Mouse (Mus musculus): ENCODE results near the gene Spint2. TPM values are rescaled to one million over a fixed set of nuclear protein-coding genes. Genes with fewer than 3 reads are reported as not detected.

Spint2 gene
- polyA plus RNA-seq, 1 experiment: 0.10 TPM

DNA sequence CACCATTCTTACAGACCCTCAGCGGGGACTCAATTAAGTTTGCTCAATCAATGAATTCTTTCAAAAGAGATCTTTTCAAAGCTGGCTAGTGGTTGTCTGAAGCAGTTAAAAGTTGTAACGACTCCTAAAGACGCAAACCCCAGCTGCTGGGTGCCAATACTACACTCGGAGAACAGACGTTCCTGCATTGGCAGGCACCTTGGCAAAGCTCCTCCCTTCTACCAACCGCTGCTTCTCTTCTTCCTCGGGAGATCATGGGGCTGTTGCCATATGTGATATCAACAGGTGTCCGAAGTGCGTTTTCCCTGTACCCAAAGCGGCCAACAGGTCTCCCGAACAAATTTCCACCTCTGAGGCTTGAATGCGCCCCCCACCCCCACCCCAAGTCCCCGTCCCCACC is 911 bp downstream of the Spint2 start:
- Histone ChIP-seq H3K4me2 (ENCODE audit: low read depth) (no peak overlapping the region), H3ac (ENCODE audit: control insufficient read depth, insufficient read length) (no peak overlapping the region), H3K27me3 (ENCODE audit: control insufficient read depth, insufficient read depth, insufficient read length) (peaks cover 24% of the 10 kb centered on the region), H3K79me2 (ENCODE audit: control insufficient read depth, insufficient read depth) (no peaks in the 10 kb centered on the region), H3K4me3 (no peak overlapping the region), H3K36me3 (ENCODE audit: control insufficient read depth, insufficient read depth) (no peaks in the 10 kb centered on the region)
- TF ChIP-seq TCF12 (IDR thresholded peaks at IDR 0.05; ENCODE audit: insufficient read depth, poor library complexity, severe bottlenecking) (no peak), POLR2A (IDR thresholded peaks at IDR 0.05; ENCODE audit: insufficient read length, low read depth) (no peak), SRF (IDR thresholded peaks at IDR 0.05; ENCODE audit: control insufficient read depth, insufficient read length, low read depth) (no peak), REST (IDR thresholded peaks at IDR 0.05; ENCODE audit: insufficient read depth, insufficient read length) (no peak), CEBPB (IDR thresholded peaks at IDR 0.05; ENCODE audit: insufficient read depth, poor library complexity, severe bottlenecking) (no peak), MYOG (IDR thresholded peaks at IDR 0.05; ENCODE audit: control insufficient read depth in 1 of 3, insufficient read depth in 1 of 3, insufficient read length in 2 of 3, low read depth in 2 of 3) (no peak), E2F4 (IDR thresholded peaks at IDR 0.05; ENCODE audit: insufficient read depth) (no peak), POLR2AphosphoS2 (IDR thresholded peaks at IDR 0.05; ENCODE audit: insufficient read length, low read depth) (no peak), MYOD1 (IDR thresholded peaks at IDR 0.05; ENCODE audit: control insufficient read depth in 1 of 3, insufficient read length in 2 of 3, low read depth in 2 of 3) (no peak), USF1 (IDR thresholded peaks at IDR 0.05; ENCODE audit: low read depth) (no peak), MAX (IDR thresholded peaks at IDR 0.05; ENCODE audit: low read depth) (no peak), TCF3 (IDR thresholded peaks at IDR 0.05; ENCODE audit: insufficient read length, low read depth) (no peak)

GRCm38 (mm10) chr7:29279924-29280323 is 1.8 kb downstream of the Spint2 start:
- no peaks in the 10 kb centered on the region for H3K36me3 ChIP-seq (ENCODE audit: control insufficient read depth, insufficient read depth)
- H3K79me2 ChIP-seq (ENCODE audit: control insufficient read depth, insufficient read depth): no peaks in the 10 kb centered on the region
- no peak overlapping the region for H3K4me3 ChIP-seq
- H3ac ChIP-seq (ENCODE audit: control insufficient read depth, insufficient read length): no peak overlapping the region
- TF ChIP-seq POLR2A (IDR thresholded peaks at IDR 0.05; ENCODE audit: insufficient read length, low read depth): no peak
- TF ChIP-seq TCF12 (IDR thresholded peaks at IDR 0.05; ENCODE audit: insufficient read depth, poor library complexity, severe bottlenecking): no peak
- no peak for TF ChIP-seq REST (IDR thresholded peaks at IDR 0.05; ENCODE audit: insufficient read depth, insufficient read length)
- TF ChIP-seq CEBPB (IDR thresholded peaks at IDR 0.05; ENCODE audit: insufficient read depth, poor library complexity, severe bottlenecking): no peak
- no peak for TF ChIP-seq USF1 (IDR thresholded peaks at IDR 0.05; ENCODE audit: low read depth)
- TF ChIP-seq MAX (IDR thresholded peaks at IDR 0.05; ENCODE audit: low read depth): no peak
- no peak for TF ChIP-seq POLR2AphosphoS2 (IDR thresholded peaks at IDR 0.05; ENCODE audit: insufficient read length, low read depth)
- peaks cover 24% of the 10 kb centered on the region for H3K27me3 ChIP-seq (ENCODE audit: control insufficient read depth, insufficient read depth, insufficient read length)
- no peak overlapping the region for H3K4me2 ChIP-seq (ENCODE audit: low read depth)

GRCm38 (mm10) chr7:29279261-29279660 is 2.5 kb downstream of the Spint2 start:
- H3K4me2 ChIP-seq (ENCODE audit: low read depth): no peak overlapping the region
- H3ac ChIP-seq (ENCODE audit: control insufficient read depth, insufficient read length): no peak overlapping the region
- H3K79me2 ChIP-seq (ENCODE audit: control insufficient read depth, insufficient read depth): no peaks in the 10 kb centered on the region
- no peaks in the 10 kb centered on the region for H3K36me3 ChIP-seq (ENCODE audit: control insufficient read depth, insufficient read depth)
- peaks cover 20% of the 10 kb centered on the region for H3K27me3 ChIP-seq (ENCODE audit: control insufficient read depth, insufficient read depth, insufficient read length)
- H3K4me3 ChIP-seq: no peak overlapping the region
- no peak for TF ChIP-seq POLR2AphosphoS2 (IDR thresholded peaks at IDR 0.05; ENCODE audit: insufficient read length, low read depth)
- TF ChIP-seq SRF (IDR thresholded peaks at IDR 0.05; ENCODE audit: control insufficient read depth, insufficient read length, low read depth): no peak
- no peak for TF ChIP-seq CEBPB (IDR thresholded peaks at IDR 0.05; ENCODE audit: insufficient read depth, poor library complexity, severe bottlenecking)
- TF ChIP-seq POLR2A (IDR thresholded peaks at IDR 0.05; ENCODE audit: insufficient read length, low read depth): no peak
- no peak for TF ChIP-seq MAX (IDR thresholded peaks at IDR 0.05; ENCODE audit: low read depth)
- TF ChIP-seq MYOD1 (IDR thresholded peaks at IDR 0.05; ENCODE audit: control insufficient read depth in 1 of 3, insufficient read length in 2 of 3, low read depth in 2 of 3): no peak
- no peak for TF ChIP-seq E2F4 (IDR thresholded peaks at IDR 0.05; ENCODE audit: insufficient read depth)
- no peak for TF ChIP-seq USF1 (IDR thresholded peaks at IDR 0.05; ENCODE audit: low read depth)
- no peak for TF ChIP-seq TCF12 (IDR thresholded peaks at IDR 0.05; ENCODE audit: insufficient read depth, poor library complexity, severe bottlenecking)
- TF ChIP-seq REST (IDR thresholded peaks at IDR 0.05; ENCODE audit: insufficient read depth, insufficient read length): no peak
- TF ChIP-seq MYOG (IDR thresholded peaks at IDR 0.05; ENCODE audit: control insufficient read depth in 1 of 3, insufficient read depth in 1 of 3, insufficient read length in 2 of 3, low read depth in 2 of 3): no peak
- TF ChIP-seq TCF3 (IDR thresholded peaks at IDR 0.05; ENCODE audit: insufficient read length, low read depth): no peak

DNA sequence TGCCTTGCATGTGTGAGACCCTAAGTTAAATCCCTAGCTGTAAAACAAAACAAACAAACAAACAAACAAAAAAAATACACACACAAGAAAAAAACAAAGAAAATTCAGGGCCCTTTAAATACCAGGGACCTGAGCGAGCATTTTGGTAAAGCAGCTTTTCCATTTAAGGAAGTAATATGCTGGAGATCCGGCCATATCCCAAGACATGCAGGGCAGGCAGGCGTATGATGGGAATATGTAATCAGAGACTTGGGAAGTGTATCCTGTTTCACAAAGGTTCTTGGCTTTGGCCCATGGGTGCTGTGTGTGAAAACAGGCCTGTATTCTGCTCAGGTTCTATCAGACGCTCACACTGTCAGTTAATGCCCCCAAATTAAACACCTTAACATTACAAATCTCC is 4.2 kb downstream of the Spint2 start:
- Histone ChIP-seq H3K4me2 (ENCODE audit: low read depth) (no peak overlapping the region), H3K79me2 (ENCODE audit: control insufficient read depth, insufficient read depth) (no peaks in the 10 kb centered on the region), H3K27me3 (ENCODE audit: control insufficient read depth, insufficient read depth, insufficient read length) (peaks cover 18% of the 10 kb centered on the region), H3K4me3 (no peak overlapping the region), H3K36me3 (ENCODE audit: control insufficient read depth, insufficient read depth) (no peaks in the 10 kb centered on the region), H3ac (ENCODE audit: control insufficient read depth, insufficient read length) (no peak overlapping the region)
- TF ChIP-seq SRF (IDR thresholded peaks at IDR 0.05; ENCODE audit: control insufficient read depth, insufficient read length, low read depth) (peak; percentile 65), MYOD1 (IDR thresholded peaks at IDR 0.05; ENCODE audit: control insufficient read depth in 1 of 3, insufficient read length in 2 of 3, low read depth in 2 of 3) (no peak)

- Histone ChIP-seq H3K27me3 (ENCODE audit: control insufficient read depth, insufficient read depth, insufficient read length) (peaks cover 10% of the 10 kb centered on the region), H3K36me3 (ENCODE audit: control insufficient read depth, insufficient read depth) (no peaks in the 10 kb centered on the region), H3ac (ENCODE audit: control insufficient read depth, insufficient read length) (no peak overlapping the region), H3K4me2 (ENCODE audit: low read depth) (no peak overlapping the region), H3K4me3 (no peak overlapping the region), H3K79me2 (ENCODE audit: control insufficient read depth, insufficient read depth) (no peaks in the 10 kb centered on the region)
- TF ChIP-seq POLR2A (IDR thresholded peaks at IDR 0.05; ENCODE audit: insufficient read length, low read depth) (no peak), USF1 (IDR thresholded peaks at IDR 0.05; ENCODE audit: low read depth) (no peak), TCF3 (IDR thresholded peaks at IDR 0.05; ENCODE audit: insufficient read length, low read depth) (no peak), TCF12 (IDR thresholded peaks at IDR 0.05; ENCODE audit: insufficient read depth, poor library complexity, severe bottlenecking) (no peak), E2F4 (IDR thresholded peaks at IDR 0.05; ENCODE audit: insufficient read depth) (no peak), REST (IDR thresholded peaks at IDR 0.05; ENCODE audit: insufficient read depth, insufficient read length) (no peak), MYOG (IDR thresholded peaks at IDR 0.05; ENCODE audit: control insufficient read depth in 1 of 3, insufficient read depth in 1 of 3, insufficient read length in 2 of 3, low read depth in 2 of 3) (no peak), MAX (IDR thresholded peaks at IDR 0.05; ENCODE audit: low read depth) (no peak)
Measured at GRCm38 (mm10) chr7:29276715-29277114, 5.0 kb downstream of the Spint2 start.
